Mouse (Mus musculus) neural tube, embryonic 13.5 days (tissue): ENCODE results near the gene Btbd6. TPM values are rescaled to one million over a fixed set of nuclear protein-coding genes. Genes with fewer than 3 reads are reported as not detected.

Source experiments
- ATAC-seq: fragments of 200-750 bp; cut with Nextera tagmentation; 2 replicates; pipeline ENCODE4 v1.8.0; 2017; ENCODE audit warnings: low read depth, mild to moderate bottlenecking, moderate TSS enrichment, moderate library complexity
- H3K27ac ChIP-seq: fragments of 300-500 bp; sonication (generic); replicated peaks from 2 replicates; pipeline ENCODE4 v1.5.1; 2015; ENCODE audit warnings: moderate library complexity, mild to moderate bottlenecking, inconsistent platforms
- H3K27me3 ChIP-seq: fragments of 300-500 bp; sonication (generic); 2 replicates; pipeline ENCODE4 v1.6.1; 2015; ENCODE audit warnings: mild to moderate bottlenecking, inconsistent platforms
- H3K36me3 ChIP-seq: fragments of 300-500 bp; sonication (generic); 2 replicates; pipeline ENCODE4 v1.6.1; 2015; ENCODE audit warnings: mild to moderate bottlenecking, inconsistent platforms
- H3K4me1 ChIP-seq: fragments of 300-500 bp; sonication (generic); replicated peaks from 2 replicates; pipeline ENCODE4 v1.6.1; 2015; ENCODE audit warnings: inconsistent platforms
- H3K4me2 ChIP-seq: fragments of 300-500 bp; sonication (generic); 2 replicates; pipeline ENCODE4 v1.6.1; 2015; ENCODE audit warnings: inconsistent platforms, mild to moderate bottlenecking, moderate library complexity
- H3K4me3 ChIP-seq: fragments of 300-500 bp; sonication (generic); 2 replicates; pipeline ENCODE4 v1.5.1; 2015; ENCODE audit warnings: mild to moderate bottlenecking, inconsistent platforms
- H3K9ac ChIP-seq: fragments of 300-500 bp; sonication (generic); 2 replicates; pipeline ENCODE4 v1.6.1; 2015; ENCODE audit warnings: moderate library complexity, mild to moderate bottlenecking, inconsistent platforms
- H3K9me3 ChIP-seq: fragments of 300-500 bp; sonication (generic); 2 replicates; pipeline ENCODE4 v1.6.1; 2016; ENCODE audit warnings: inconsistent platforms
- WGBS: fragments of 180-500 bp; shearing (Covaris S2); methylation state at CpG from one replicate; pipeline ENCODE4 v1.1.7; 2015; 5-methylcytosine and 5-hydroxymethylcytosine counted together
- polyA plus RNA-seq: library from polyadenylated mRNA; unstranded; fragments of >200 nt; fragmentation: Nextera tagmentation; extraction: Ambion mirVana; gene quantifications from 2 replicates; pipeline ENCODE4 v1.2.1, GENCODE M21; 2015

Gene Btbd6
- polyA plus RNA-seq, 1 experiment from 2014 or later: 41.4 TPM

DNA sequence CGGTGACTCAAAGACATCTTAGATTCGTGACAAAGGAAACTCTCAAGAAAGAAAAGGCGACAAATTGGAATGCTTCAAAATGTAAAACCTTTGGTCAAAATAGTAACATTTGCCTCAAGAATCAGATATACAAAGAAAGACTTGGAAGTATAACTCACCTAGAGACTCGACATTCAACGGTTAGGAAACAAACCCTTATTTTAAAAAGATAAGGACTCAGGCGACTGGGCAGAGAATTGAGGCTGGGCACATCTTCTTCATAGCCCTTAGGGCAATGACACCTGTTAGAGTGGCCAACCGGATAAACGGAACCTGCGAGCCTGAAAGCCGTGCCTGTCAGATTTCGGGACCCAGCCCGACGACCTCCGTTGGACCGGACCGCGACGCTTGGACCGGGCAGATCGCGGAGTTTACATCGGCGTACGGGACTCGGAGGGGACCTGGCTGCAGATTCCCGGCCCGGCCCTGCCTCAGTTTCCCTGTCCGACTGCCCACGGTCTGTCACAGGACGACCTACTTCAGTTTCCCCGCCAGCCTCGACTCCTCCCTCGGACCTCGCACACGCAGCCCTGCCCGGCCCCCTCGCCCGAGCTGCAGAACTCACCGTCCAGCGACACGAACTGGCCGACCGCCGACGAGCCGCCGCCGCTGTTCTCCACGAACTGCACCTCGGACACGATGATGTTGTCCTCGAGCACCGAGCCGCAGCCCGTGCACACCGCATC is 23.4 kb downstream of the Btbd6 start:
- ATAC-seq: no peak; the same call in 1 of the 2 replicates
- H3K9me3 ChIP-seq: no peaks in the 10 kb centered on the region
- peak overlapping the region; percentile 88 for H3K4me2 ChIP-seq
- no peaks in the 10 kb centered on the region for H3K27me3 ChIP-seq
- no peaks in the 10 kb centered on the region for H3K36me3 ChIP-seq
- peak overlapping the region; percentile 89 for H3K4me3 ChIP-seq
- peak overlapping the region; percentile 96 for H3K9ac ChIP-seq
- peaks cover 43% of the 10 kb centered on the region for H3K4me1 ChIP-seq
- 1% methylated on average over 56 of the region's 56 CpGs for WGBS
- peak overlapping the region; percentile 96 for H3K27ac ChIP-seq

DNA sequence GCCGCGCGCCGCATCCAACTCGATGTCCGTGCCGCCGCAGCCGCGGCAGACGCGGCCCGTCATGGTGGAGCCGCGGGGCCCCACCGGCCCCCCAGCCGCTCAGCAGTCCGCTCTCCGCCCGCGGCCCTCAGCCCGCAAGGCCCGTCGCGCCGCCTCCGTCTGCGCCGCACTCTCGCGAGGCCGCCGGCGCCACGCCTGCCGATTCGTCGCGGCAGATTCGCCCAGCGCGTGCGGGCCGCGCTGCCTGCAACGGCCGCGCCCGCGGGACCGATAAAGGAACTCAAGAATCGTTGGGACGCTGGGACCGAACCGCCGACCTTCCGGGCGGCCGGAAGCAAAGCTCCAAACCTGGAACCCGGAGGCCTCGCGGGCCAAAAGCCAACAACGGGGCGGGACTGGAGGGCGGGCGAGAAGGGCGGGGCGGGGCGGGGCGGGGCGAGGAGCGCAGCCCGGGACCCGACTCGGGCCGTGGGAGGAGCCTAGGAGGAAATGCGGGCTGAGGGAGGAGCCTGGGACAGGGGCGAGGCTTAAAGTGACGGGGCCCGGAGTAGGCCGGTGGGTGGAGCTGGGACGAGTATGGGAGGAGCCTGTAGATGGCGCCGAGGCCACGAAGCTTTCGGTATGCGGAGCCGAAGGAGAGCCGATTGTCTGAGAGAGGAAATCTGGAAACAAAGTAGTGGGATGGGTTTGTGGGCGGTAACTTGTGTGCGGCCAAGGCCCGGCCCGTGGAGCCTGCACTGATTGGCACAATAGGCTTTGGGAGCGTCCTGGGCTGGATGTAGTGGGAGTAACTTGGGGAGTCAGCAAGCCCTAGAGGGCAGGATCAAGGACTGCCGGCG is 24.2 kb downstream of the Btbd6 start, which contains the start of gene Brf1:
Gene Brf1, minus strand, starts transcription at position 411 of the 839 bp plus-strand sequence.
- Histone ChIP-seq H3K27ac (peak within 1 kb of the TSS; percentile 96), H3K9me3 (no peaks in the 10 kb centered on the region), H3K36me3 (no peaks in the 10 kb centered on the region), H3K4me2 (peak within 1 kb of the TSS; percentile 88), H3K4me3 (peak within 1 kb of the TSS; percentile 89), H3K9ac (peak within 1 kb of the TSS; percentile 96), H3K27me3 (no peaks in the 10 kb centered on the region), H3K4me1 (peaks cover 43% of the 10 kb centered on the region)
- under 1% methylated on average over 94 of the region's 96 CpGs for WGBS
- peak; percentile 99 for ATAC-seq

DNA sequence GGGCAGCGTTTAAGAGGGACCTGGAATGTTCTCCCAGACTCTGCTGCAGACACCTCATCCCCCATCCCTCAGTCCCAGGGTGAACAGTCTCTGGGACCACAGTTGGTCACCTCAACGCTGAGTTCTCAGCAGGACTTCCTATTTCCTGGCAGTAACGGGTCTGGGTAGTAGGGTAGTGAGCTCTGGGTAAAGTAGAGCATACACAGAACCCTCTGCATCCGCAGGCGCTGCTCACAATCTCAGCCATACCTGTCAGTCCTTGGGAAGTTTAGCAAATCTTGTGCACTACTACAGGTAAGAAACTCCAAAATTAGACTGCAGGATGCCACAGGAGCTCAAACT is 24.8 kb downstream of the Btbd6 start:
- WGBS: 3% methylated on average over 5 of the region's 5 CpGs
- H3K4me2 ChIP-seq: peak overlapping the region; percentile 88
- peak overlapping the region; percentile 96 for H3K27ac ChIP-seq
- peak overlapping the region; percentile 89 for H3K4me3 ChIP-seq
- ATAC-seq: peak; percentile 51
- no peaks in the 10 kb centered on the region for H3K36me3 ChIP-seq
- peak overlapping the region; percentile 96 for H3K9ac ChIP-seq
- H3K9me3 ChIP-seq: no peaks in the 10 kb centered on the region
- no peaks in the 10 kb centered on the region for H3K27me3 ChIP-seq
- peaks cover 43% of the 10 kb centered on the region for H3K4me1 ChIP-seq

DNA sequence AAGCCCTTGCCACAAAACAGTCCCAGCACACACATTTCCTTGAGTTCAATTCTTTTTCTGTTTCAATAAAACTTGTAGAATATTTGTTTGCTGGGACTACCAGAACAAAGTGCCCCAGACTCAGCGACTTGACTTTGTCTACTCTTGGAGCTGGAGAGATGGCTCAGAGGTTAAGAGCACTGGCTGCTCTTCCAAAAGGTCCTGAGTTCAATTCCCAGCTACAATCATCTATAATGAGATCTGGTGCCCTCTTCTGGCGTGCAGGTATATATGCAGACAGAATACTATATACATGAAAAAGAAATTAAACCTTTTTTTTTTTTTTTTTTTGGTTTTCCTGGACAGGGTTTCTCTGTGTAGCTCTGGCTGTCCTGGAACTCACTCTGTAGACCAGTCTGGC is 26.4 kb downstream of the Btbd6 start:
- H3K9me3 ChIP-seq: no peaks in the 10 kb centered on the region
- no peak overlapping the region for H3K4me2 ChIP-seq
- H3K9ac ChIP-seq: no peak overlapping the region
- H3K4me3 ChIP-seq: no peak overlapping the region
- WGBS: 41% methylated on average over 2 of the region's 2 CpGs
- no peaks in the 10 kb centered on the region for H3K36me3 ChIP-seq
- H3K27ac ChIP-seq: no peak overlapping the region
- no peak for ATAC-seq
- peaks cover 32% of the 10 kb centered on the region for H3K4me1 ChIP-seq
- no peaks in the 10 kb centered on the region for H3K27me3 ChIP-seq

DNA sequence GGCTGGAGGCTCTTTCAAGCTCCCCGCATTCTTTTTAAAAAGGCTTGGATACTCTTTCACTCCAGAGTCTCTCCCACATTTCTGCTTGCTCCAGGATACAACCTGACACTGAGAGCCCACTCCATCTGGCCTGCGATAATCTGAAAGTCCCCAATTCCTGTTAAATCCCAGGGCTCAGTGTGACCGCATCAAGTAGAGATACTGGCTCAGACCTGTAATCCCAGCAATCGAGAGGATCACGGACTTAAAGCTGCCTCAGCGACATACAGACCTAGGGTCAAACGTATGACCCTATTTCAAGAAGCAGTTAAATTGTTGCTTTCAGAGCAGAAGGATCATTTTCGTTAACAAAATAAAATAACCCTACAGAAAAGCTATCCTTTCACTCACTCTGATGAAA is 27.7 kb downstream of the Btbd6 start:
- 85% methylated on average over 8 of the region's 8 CpGs for WGBS
- Histone ChIP-seq H3K4me2 (no peak overlapping the region), H3K27me3 (no peaks in the 10 kb centered on the region), H3K9me3 (no peaks in the 10 kb centered on the region), H3K9ac (no peak overlapping the region), H3K27ac (no peak overlapping the region), H3K4me3 (no peak overlapping the region), H3K4me1 (peaks cover 18% of the 10 kb centered on the region), H3K36me3 (no peaks in the 10 kb centered on the region)
- ATAC-seq: no peak

DNA sequence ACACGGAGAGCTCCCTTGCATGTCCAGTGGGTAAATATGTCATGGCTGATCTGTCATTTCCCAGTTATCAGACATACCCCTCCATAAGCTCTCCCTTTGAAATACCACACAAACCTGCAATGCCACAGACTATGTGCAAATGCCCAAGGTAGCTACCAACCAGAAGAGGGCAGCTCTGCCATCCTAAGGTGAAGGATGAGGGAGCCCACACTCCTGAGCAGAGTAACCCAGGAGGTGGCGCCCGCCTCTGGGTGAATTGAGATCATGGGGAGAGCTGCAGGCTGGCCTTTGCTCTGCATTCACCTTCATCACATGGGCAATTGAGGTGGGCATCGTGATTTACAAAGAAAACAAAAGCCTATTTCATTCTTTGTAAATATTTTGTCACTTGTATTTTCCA is 28.7 kb downstream of the Btbd6 start:
- Histone ChIP-seq H3K4me2 (no peak overlapping the region), H3K36me3 (no peaks in the 10 kb centered on the region), H3K9me3 (no peaks in the 10 kb centered on the region), H3K27me3 (no peaks in the 10 kb centered on the region), H3K27ac (no peak overlapping the region), H3K4me3 (no peak overlapping the region), H3K9ac (no peak overlapping the region), H3K4me1 (peaks cover 9% of the 10 kb centered on the region)
- no peak for ATAC-seq
- WGBS: 32% methylated on average over 4 of the region's 4 CpGs

DNA sequence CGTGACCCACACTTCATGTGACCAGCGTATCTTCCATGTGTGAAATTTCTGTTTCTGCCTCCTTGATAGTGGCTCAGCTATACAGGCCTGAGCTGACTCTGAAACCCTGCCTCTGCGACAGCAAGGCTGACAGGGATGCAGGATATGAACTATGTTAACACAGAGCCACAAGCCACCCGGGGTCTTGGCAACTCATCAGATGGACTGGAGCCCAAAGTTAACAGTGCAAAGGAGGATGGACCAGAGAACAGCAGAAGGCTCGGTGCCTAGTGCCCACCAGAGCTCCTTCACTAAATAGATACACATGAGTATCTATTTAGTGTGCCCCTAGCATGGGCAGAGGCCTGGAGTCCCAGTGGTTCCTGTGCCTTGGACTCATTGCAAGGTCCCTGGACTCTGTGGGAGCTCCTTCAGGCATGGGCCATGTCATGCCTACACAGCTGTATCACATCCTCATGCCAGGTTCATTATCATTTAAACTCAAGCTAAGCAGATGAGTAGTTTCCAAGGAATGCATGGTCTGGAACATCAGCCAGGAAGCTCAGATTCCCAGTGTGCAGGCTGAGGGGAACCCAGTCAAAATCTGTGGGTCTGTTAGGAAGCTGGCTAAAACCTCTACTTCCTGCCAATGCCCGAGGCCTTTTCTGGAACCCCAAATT is 35.5 kb downstream of the Btbd6 start:
- no peak overlapping the region for H3K27ac ChIP-seq
- H3K9me3 ChIP-seq: no peaks in the 10 kb centered on the region
- peaks cover 34% of the 10 kb centered on the region for H3K4me1 ChIP-seq
- ATAC-seq: no peak
- H3K27me3 ChIP-seq: no peaks in the 10 kb centered on the region
- no peak overlapping the region for H3K4me3 ChIP-seq
- H3K36me3 ChIP-seq: no peaks in the 10 kb centered on the region
- H3K4me2 ChIP-seq: no peak overlapping the region
- no peak overlapping the region for H3K9ac ChIP-seq
- WGBS: 90% methylated on average over 6 of the region's 6 CpGs

DNA sequence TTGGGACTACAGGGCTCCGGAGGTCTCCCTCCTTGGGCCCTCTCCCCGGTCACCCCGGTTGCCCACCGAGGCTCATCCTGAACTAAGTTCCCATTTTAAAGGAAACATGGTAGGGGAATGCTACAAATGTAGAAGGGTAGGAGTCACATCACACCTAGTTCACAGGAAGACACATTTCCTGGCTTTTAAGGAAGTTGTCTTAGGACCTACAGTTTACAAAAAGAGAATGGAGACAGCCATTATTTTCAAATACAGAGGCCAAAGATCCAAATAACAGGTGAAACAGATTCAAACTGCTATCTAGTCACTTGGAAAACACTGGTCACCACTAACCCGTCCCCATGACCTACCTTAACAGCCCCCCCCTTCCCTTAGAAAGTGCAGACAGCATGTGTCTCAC is 36.2 kb downstream of the Btbd6 start:
- no peak overlapping the region for H3K4me3 ChIP-seq
- WGBS: 91% methylated on average over 5 of the region's 5 CpGs
- H3K4me1 ChIP-seq: peaks cover 40% of the 10 kb centered on the region

DNA sequence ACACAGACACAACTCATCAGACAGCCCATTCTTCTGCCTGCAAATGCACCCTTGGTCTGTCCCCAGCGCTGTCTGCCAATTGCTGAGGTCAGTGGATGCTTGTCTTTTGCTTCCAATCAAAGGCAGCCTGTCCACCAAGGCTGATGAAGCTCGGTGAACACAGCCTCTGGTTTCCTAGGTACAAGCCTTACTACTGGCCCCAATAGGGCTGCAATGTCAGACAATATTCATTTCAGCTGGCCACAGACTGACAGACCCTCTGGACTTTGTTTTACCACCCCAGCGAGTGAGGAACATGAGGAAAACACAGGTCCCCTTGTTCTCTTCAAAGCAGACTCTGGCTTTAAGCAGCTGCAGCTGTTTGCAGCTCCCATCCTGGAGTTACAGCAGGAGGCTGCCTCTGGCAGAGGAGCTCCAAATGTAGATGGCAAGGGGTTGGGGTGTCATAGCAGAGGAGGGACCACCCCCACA is 36.8 kb downstream of the Btbd6 start:
- Histone ChIP-seq H3K36me3 (no peaks in the 10 kb centered on the region), H3K4me3 (peak overlapping the region; percentile 91; the same call in 1 of the 2 replicates), H3K9me3 (no peaks in the 10 kb centered on the region), H3K4me1 (peaks cover 47% of the 10 kb centered on the region), H3K4me2 (peak overlapping the region; percentile 61), H3K27ac (peak overlapping the region; percentile 96), H3K27me3 (no peaks in the 10 kb centered on the region), H3K9ac (peak overlapping the region; percentile 88)
- WGBS: 42% methylated on average over 3 of the region's 3 CpGs
- no peak for ATAC-seq

More for the DNA sequence above, 36.2 kb downstream of the Btbd6 start:
- H3K27ac ChIP-seq: peak overlapping the region; percentile 96; the same call in 1 of the 2 replicates
- no peak overlapping the region for H3K4me2 ChIP-seq
- H3K9ac ChIP-seq: peak overlapping the region; percentile 88
- no peaks in the 10 kb centered on the region for H3K27me3 ChIP-seq
- no peak for ATAC-seq
- H3K9me3 ChIP-seq: no peaks in the 10 kb centered on the region
- no peaks in the 10 kb centered on the region for H3K36me3 ChIP-seq

DNA sequence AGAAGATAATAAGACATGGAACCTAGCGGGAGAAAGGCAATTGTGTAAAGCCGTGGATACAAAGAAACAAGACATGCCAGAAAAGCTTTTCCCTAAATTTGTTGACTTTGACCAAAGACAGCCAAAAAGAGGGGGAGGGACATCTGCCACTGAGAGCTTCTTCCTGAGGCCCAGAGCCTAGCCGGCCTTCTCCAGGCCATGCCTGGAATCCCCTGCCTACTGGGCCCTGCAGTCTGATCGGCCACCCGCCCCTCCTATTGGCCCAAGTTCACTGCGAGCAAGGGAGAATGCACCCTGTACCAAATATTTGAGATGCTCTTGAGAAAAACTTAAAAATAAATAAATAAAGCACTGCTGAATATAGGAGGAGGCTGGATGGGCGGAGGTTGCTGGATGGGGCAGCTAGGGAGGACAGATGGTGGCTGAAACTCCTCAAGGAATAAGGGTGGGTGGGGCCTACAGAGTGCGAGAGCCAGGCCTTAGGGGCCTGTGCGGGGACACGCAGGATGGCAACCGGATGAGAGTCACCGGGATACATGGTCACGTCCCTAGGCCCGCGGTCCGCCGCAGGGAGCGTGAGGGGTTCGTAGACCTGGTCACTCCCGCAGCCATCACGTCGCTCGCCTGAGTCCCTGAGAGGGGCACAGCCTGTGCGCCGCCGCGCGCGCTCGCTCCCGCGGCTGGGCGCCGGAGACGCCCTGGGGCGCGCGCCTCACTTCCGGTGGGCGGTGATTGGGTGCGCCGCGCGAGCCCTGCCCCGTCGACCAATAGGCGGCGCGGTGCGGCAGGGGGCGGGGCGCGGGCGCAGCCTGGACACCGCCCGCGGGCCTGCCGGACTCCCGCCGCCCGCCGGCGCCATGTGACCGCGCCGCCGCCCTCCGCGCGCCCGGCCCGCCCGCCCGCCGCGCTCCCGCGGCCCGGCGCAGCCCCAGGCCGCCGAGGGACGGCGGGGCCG is 37.6 kb downstream of the Btbd6 start, which contains the start of gene Pacs2:
Gene Pacs2, plus strand, starts transcription at position 905 of the 955 bp plus-strand sequence.
- WGBS: 3% methylated on average over 41 of the region's 85 CpGs
- Histone ChIP-seq H3K4me3 (peak within 1 kb of the TSS; percentile 91), H3K27ac (peak within 1 kb of the TSS; percentile 96), H3K9ac (peak within 1 kb of the TSS; percentile 94), H3K4me1 (peaks cover 52% of the 10 kb centered on the region), H3K9me3 (no peaks in the 10 kb centered on the region), H3K27me3 (no peaks in the 10 kb centered on the region), H3K4me2 (peak within 1 kb of the TSS; percentile 84), H3K36me3 (no peaks in the 10 kb centered on the region)
- peak; percentile 91 for ATAC-seq
